Mouse (Mus musculus) stomach, embryonic 15.5 days (tissue): Measurements from ENCODE around the gene Cdc16. TPM values are rescaled to one million over a fixed set of nuclear protein-coding genes. Genes with fewer than 3 reads are reported as not detected.
A peak's percentile ranks its signal among the peaks of the same experiment; 100 is the strongest.
"Not testable (repeated sequence)": the region's sequence is repeated elsewhere in the genome, so short reads cannot be mapped to it uniquely, and the experiment has no call there.

Source experiments
- ATAC-seq: fragments of 200-750 bp; cut with Nextera tagmentation; 2 replicates; pipeline ENCODE4 v1.8.0; 2017; ENCODE audit warnings: low read depth, moderate number of reproducible peaks, moderate TSS enrichment; ENCODE audit not compliant: insufficient read depth, low FRiP score
- H3K27ac ChIP-seq: fragments of 300-500 bp; sonication (generic); 2 replicates; pipeline ENCODE4 v1.5.1; 2015; ENCODE audit warnings: mild to moderate bottlenecking, inconsistent platforms
- H3K27me3 ChIP-seq: fragments of 300-500 bp; sonication (generic); replicated peaks from 2 replicates; pipeline ENCODE4 v1.6.1; 2015; ENCODE audit warnings: inconsistent platforms
- H3K36me3 ChIP-seq: fragments of 300-500 bp; sonication (generic); 2 replicates; pipeline ENCODE4 v1.6.1; 2015; ENCODE audit warnings: inconsistent platforms
- H3K4me1 ChIP-seq: fragments of 300-500 bp; sonication (generic); 2 replicates; pipeline ENCODE4 v1.6.1; 2015; ENCODE audit warnings: inconsistent platforms
- H3K4me2 ChIP-seq: fragments of 300-500 bp; sonication (generic); 2 replicates; pipeline ENCODE4 v1.6.1; 2015; ENCODE audit warnings: mild to moderate bottlenecking, inconsistent platforms
- H3K4me3 ChIP-seq: fragments of 300-500 bp; sonication (generic); replicated peaks from 2 replicates; pipeline ENCODE4 v1.5.1; 2015; ENCODE audit warnings: inconsistent platforms
- H3K9ac ChIP-seq: fragments of 300-500 bp; sonication (generic); 2 replicates; pipeline ENCODE4 v1.6.1; 2015; ENCODE audit warnings: inconsistent platforms
- H3K9me3 ChIP-seq: fragments of 300-500 bp; sonication (generic); 2 replicates; pipeline ENCODE4 v1.6.1; 2016; ENCODE audit warnings: inconsistent platforms
- WGBS: fragments of 180-500 bp; shearing (Covaris S2); methylation state at CpG from one replicate; pipeline ENCODE4 v1.1.7; 2015; 5-methylcytosine and 5-hydroxymethylcytosine counted together
- polyA plus RNA-seq: library from polyadenylated mRNA; unstranded; fragments of >200 nt; fragmentation: Nextera tagmentation; extraction: Ambion mirVana; gene quantifications from 2 replicates; pipeline ENCODE4 v1.2.1, GENCODE M21; 2015

The Cdc16 gene
- polyA plus RNA-seq: 151 and 167 TPM in 2 replicates

DNA sequence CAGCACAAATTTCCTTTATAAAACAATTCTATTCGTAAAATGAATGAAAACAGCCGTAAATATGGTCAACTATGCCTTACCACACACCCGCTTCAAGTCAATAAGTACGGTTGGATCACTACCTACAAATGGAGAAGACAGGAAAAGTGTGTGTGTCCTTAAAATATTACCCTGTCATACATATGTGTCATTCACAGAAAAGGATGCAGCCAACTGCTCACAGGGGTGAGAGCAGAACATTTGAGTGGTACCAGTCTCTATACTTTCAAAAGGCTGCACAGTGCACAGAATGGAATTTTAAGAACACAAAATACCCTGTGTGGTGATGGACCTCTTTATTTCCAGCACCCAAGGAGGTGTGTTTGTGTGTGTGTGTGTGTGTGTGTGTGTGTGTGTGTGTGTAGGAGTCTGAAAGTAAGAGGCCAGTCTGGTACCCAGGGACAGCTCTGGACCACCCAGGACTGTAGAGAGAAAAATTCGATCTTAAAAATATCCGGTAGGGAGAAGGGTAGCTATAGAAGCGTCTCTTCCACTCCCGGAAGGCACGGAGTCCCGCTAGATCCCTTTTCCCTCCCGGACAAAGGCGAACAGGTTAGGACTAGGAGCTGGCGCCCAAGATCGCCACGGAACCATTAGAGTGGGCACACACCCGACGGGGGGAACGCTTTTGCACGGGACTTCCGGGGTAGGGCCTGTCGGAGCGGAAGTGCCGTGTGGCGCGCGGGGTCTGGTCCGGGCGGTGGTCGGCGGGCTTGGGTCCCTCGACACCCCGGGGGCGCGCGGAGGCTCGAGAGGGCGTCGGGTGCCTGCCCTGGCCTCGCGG, at the start of gene Cdc16:
Gene Cdc16, plus strand, starts transcription at position 695 of the 823 bp plus-strand sequence.
- Histone ChIP-seq H3K4me1 (peaks cover 8% of the 10 kb centered on the region; the same call in 1 of the 2 replicates), H3K9me3 (no peaks in the 10 kb centered on the region), H3K27me3 (no peaks in the 10 kb centered on the region), H3K36me3 (peaks cover 9% of the 10 kb centered on the region), H3K4me3 (peak within 1 kb of the TSS; percentile 98), H3K27ac (peak within 1 kb of the TSS; percentile 91), H3K9ac (peak within 1 kb of the TSS; percentile 93), H3K4me2 (peak within 1 kb of the TSS; percentile 71)
- 8% methylated on average over 40 of the region's 40 CpGs for WGBS
- ATAC-seq: peak; percentile 94

DNA sequence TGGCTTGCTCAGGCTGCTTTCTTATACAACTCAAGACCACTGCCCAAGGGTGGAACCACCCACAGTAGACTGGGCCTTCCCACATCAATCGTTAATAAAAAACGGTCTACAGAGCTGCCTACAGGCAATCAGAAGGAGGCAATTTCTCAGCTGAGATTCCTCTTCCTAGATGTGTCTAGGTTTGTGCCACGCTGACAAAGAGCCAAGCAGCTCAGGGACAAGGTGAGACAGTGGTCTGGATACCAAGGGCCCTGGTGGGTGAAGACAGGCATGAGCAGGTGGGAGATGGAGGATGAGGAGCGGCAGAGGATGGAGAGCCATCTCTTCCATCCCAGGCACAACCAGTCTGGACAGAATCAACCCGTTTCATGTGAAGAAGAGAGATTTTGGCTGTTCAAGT, 49.0 kb upstream of the Cdc16 start:
- H3K4me1 ChIP-seq: no peaks in the 10 kb centered on the region
- no peak overlapping the region for H3K4me3 ChIP-seq
- H3K9me3 ChIP-seq: no peaks in the 10 kb centered on the region
- no peak overlapping the region for H3K9ac ChIP-seq
- no peak overlapping the region for H3K27ac ChIP-seq
- no peaks in the 10 kb centered on the region for H3K27me3 ChIP-seq
- no peak for ATAC-seq
- no peak overlapping the region for H3K4me2 ChIP-seq
- 90% methylated on average over 5 of the region's 5 CpGs for WGBS
- no peaks in the 10 kb centered on the region for H3K36me3 ChIP-seq

DNA sequence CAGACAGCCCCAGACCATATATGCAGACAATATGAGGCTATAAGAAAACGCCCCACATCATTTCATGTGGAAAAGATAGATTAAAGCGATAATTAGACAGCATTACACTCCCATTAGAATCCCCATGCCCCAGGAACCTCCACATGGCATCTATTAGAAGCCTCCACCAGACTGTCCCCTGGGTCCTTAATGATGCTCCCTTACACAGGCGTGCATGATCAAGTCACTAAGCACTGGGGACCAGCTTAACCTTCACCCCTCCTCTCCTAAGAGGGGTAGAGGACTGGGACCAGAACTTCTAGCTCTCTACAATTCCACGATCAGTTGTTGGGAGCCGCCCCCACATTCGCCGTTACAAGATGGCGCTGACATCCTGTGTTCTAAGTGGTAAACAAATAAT, 38.5 kb upstream of the Cdc16 start:
- WGBS: 91% methylated on average over 8 of the region's 8 CpGs
- H3K4me1 ChIP-seq: no peaks in the 10 kb centered on the region
- H3K9me3 ChIP-seq: no peaks in the 10 kb centered on the region

DNA sequence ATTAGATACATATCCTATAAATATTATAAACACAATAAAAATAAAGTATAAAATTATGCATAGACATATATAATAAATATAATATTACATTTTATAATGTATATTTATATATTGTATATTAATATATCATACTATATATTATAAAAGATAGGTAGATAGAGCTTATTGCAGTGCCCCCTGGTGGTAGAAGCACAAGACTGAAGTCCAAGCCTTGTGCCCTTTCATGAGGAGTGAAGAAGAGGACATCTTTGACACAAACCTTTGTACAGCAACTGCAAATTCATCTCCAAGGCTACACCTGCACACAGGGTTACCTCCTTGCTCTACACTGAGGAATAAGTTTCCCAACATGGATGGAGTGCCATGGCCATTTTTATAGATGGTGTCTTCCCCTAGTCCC, 31.8 kb upstream of the Cdc16 start:
- no peaks in the 10 kb centered on the region for H3K36me3 ChIP-seq
- H3K27ac ChIP-seq: no peak overlapping the region
- ATAC-seq: no peak

More for the DNA sequence above, 38.5 kb upstream of the Cdc16 start:
- Histone ChIP-seq H3K27ac (no peak overlapping the region), H3K4me2 (no peak overlapping the region), H3K9ac (no peak overlapping the region), H3K27me3 (no peaks in the 10 kb centered on the region), H3K4me3 (no peak overlapping the region), H3K36me3 (no peaks in the 10 kb centered on the region)
- ATAC-seq: no peak

DNA sequence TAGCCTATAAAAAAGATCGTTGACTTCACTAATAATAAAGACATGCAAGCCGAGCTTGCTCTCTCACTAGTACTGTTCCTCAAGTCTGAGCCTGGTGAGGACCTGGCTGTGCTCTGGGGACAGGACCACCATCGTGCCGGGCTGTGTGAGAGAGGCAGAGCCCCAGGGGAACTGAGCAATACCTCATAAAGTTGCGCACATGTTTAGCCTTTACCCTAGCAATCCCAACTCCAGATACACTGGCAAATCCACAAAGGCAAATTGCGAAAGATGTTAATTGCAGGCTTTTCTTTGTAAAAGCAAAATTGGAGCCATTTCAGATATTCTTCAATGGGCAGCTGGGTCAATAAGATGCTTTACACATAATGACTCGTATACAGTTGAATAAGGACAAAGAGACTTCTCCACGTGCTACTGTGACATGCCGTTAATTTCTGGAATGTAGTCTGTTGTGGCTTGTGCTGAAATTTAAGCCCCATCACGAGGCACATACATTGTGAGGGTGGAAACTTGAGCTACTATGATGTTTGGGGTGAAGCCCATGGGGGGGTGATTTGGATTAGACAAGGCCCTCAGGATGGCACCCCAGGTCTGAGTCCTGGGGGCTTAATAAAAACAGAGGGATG, 29.9 kb upstream of the Cdc16 start:
- Histone ChIP-seq H3K4me2 (no peak overlapping the region), H3K9me3 (no peaks in the 10 kb centered on the region), H3K4me1 (no peaks in the 10 kb centered on the region), H3K27me3 (no peaks in the 10 kb centered on the region), H3K4me3 (no peak overlapping the region), H3K9ac (no peak overlapping the region), H3K27ac (no peak overlapping the region), H3K36me3 (no peaks in the 10 kb centered on the region)
- ATAC-seq: no peak
- 65% methylated on average over 10 of the region's 10 CpGs for WGBS

More for the DNA sequence above, 31.8 kb upstream of the Cdc16 start:
- H3K9me3 ChIP-seq: no peaks in the 10 kb centered on the region
- no peaks in the 10 kb centered on the region for H3K4me1 ChIP-seq
- no peak overlapping the region for H3K4me2 ChIP-seq
- H3K4me3 ChIP-seq: no peak overlapping the region
- no peak overlapping the region for H3K9ac ChIP-seq
- no peaks in the 10 kb centered on the region for H3K27me3 ChIP-seq

DNA sequence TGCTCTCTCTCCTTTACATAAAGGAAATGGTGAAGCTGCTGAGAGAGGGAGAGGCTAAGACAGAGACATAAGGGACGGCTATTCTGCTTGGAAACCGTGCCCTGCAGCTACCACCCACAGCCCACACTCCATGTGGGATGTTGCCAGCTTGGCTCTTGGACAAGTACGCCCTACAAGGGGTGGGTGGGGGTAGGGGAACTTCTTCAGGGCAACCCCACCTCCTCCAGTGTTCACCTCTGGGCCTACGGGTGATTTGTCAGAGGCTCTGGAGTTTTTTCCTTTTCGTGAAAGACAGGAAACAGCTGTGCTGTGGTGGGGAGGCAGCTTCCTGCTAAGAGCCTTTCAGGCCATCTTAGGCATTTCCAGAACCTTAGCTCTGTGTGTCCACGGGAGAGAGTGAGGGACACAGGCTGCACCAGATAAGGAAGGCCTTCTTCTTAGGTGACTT, 17.1 kb upstream of the Cdc16 start:
- H3K27ac ChIP-seq: peak overlapping the region; percentile 80
- H3K27me3 ChIP-seq: no peaks in the 10 kb centered on the region
- no peak overlapping the region for H3K4me3 ChIP-seq
- peak overlapping the region; percentile 21; the same call in 1 of the 2 replicates for H3K4me2 ChIP-seq
- WGBS: 14% methylated on average over 6 of the region's 6 CpGs
- H3K36me3 ChIP-seq: no peaks in the 10 kb centered on the region
- ATAC-seq: peak; percentile 56; the same call in 1 of the 2 replicates
- H3K9me3 ChIP-seq: no peaks in the 10 kb centered on the region
- H3K9ac ChIP-seq: no peak overlapping the region
- H3K4me1 ChIP-seq: 0 out of 2 replicates have a peak, but pooled peaks cover 5% of the 10 kb centered on the region

DNA sequence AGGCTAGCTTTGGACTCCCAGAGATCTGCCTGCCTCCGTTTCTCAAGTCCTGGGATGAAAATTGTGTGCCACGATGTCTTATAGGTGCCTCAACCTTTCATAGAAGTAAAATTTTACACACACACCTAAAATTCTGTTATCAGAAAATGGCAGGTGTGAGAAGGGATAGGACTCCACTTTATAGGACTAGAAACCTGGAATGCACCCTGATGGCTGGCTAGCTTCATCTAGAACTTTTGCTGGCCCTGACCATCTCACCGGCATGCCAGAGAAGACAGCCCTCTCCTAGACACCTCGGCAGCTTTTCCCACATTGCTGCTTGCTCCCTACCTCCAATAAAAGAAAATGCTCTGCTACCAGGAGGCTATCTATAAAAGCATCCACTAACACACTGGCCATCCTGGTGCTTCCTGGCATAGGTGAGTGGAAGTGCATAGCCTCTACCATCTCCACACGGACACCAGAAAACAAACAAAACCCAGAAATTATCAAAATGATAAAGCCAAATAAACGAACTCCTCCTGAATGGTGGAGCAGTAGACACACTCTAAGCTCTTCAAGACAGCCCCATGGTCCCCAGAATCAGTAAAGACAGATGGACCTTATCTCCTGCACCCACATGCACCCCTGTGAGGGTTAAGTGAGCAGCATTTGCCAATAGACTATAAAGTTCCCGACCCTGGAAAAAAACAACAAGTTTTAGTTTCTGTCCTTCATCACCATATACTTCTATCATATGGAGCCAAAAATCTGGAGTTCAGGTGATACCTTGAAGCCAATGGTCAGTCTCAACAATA, 16.5 kb upstream of the Cdc16 start:
- Histone ChIP-seq H3K9me3 (no peaks in the 10 kb centered on the region), H3K36me3 (no peaks in the 10 kb centered on the region), H3K27me3 (no peaks in the 10 kb centered on the region), H3K9ac (no peak overlapping the region), H3K4me3 (no peak overlapping the region), H3K4me2 (no peak overlapping the region), H3K27ac (peak overlapping the region; percentile 80), H3K4me1 (0 out of 2 replicates have a peak, but pooled peaks cover 5% of the 10 kb centered on the region)
- ATAC-seq: no peak; the same call in 1 of the 2 replicates
- WGBS: 70% methylated on average over 7 of the region's 7 CpGs

DNA sequence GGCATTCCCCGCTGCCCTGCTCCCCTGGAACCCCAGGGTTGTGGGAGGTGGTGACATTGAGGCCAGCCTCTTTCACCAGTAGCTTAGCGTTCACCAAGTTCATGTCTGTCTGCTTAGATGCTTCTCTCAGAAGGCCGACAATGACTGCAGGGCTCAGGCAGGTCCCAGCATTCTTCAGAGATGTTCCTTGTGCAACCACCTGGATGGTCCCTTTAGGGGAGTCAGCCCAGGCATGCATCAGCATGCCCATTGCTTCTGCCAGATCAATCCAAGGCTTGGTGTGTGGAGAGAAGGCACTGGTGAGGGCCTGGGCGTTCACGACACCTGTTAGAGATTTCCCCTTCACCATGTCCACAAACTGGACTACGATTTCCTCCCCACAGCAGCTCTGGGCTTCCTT, 11.3 kb upstream of the Cdc16 start:
- H3K4me2 ChIP-seq, H3K4me3 ChIP-seq, H3K9me3 ChIP-seq, H3K27ac ChIP-seq, H3K9ac ChIP-seq, H3K4me1 ChIP-seq, ATAC-seq, H3K27me3 ChIP-seq, H3K36me3 ChIP-seq: not testable (repeated sequence)
- 82% methylated on average over 5 of the region's 6 CpGs for WGBS

DNA sequence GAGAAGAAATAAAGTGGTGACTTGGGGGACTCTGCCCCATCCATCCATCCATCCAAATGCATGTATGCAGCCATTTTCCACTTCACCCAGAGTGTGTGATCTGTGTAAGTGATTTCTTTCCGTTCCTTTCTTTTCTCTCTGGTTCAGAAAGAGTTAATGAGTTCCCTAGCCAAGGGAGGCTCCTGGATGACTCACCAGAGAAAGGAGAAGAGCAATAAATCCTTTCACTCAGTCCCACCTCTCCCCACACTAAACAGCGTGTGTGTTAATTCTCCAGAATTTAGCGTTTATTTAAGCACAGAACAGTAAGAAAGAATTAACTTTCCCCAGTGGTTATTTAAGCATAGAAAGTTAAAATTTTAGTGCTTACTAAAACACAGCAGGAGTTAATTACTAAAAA, 9.8 kb upstream of the Cdc16 start:
- H3K4me3 ChIP-seq: no peak overlapping the region
- H3K27me3 ChIP-seq: no peaks in the 10 kb centered on the region
- H3K9ac ChIP-seq: no peak overlapping the region
- H3K36me3 ChIP-seq: no peaks in the 10 kb centered on the region
- no peaks in the 10 kb centered on the region for H3K9me3 ChIP-seq
- peak overlapping the region; percentile 49; the same call in 1 of the 2 replicates for H3K27ac ChIP-seq
- 5% methylated on average over 3 of the region's 3 CpGs for WGBS
- H3K4me1 ChIP-seq: no peaks in the 10 kb centered on the region
- ATAC-seq: no peak; the same call in 1 of the 2 replicates
- H3K4me2 ChIP-seq: no peak overlapping the region

DNA sequence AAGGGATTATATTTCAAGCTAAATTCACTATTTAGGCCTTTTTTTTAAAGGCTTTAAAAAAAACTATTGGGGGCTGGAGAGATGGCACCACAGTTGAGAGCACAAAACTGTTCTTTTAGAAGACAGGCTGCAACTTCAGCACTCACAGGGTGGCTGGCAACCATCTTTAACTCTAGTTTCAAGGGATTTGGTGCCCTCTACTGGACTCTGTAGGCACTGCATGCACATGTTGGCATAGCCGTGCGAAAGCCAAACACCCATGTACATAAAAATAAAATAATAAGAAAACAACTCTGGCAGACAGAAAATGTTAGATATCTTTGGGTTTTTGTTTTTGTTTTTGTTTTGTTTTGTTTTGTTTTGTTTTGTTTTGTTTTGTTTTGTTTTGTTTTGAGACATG, 3.8 kb upstream of the Cdc16 start:
- H3K27me3 ChIP-seq: no peaks in the 10 kb centered on the region
- no peak overlapping the region for H3K4me3 ChIP-seq
- no peak overlapping the region for H3K9ac ChIP-seq
- ATAC-seq: no peak
- WGBS: 26% methylated on average over 2 of the region's 2 CpGs
- H3K9me3 ChIP-seq: no peaks in the 10 kb centered on the region
- H3K36me3 ChIP-seq: no peaks in the 10 kb centered on the region
- no peak overlapping the region for H3K27ac ChIP-seq
- H3K4me2 ChIP-seq: no peak overlapping the region
- H3K4me1 ChIP-seq: peaks cover 3% of the 10 kb centered on the region; the same call in 1 of the 2 replicates

DNA sequence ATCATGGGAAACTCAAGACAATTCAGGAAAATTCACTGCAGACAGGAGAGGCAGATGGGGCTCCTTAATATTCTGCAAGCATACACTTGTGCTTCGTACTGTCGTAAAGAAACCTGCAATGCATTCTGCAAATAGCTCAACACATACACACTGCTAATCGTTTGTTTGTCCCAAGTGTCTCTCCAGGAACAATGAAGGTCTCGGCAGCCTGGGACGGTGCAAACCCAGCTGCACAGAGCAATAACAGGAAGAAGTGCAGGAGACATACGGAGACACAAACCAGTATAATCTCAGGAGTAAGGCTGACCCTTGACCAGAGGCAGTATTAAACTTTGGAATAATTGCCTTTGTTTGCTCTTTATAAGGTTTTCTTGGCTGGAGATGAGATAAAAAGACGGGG, 996 bp upstream of the Cdc16 start:
- H3K36me3 ChIP-seq: peaks cover 5% of the 10 kb centered on the region; the same call in 1 of the 2 replicates
- H3K4me2 ChIP-seq: no peak overlapping the region
- H3K4me1 ChIP-seq: peaks cover 8% of the 10 kb centered on the region; the same call in 1 of the 2 replicates
- H3K4me3 ChIP-seq: no peak overlapping the region
- 57% methylated on average over 7 of the region's 7 CpGs for WGBS
- no peak for ATAC-seq
- no peaks in the 10 kb centered on the region for H3K27me3 ChIP-seq
- no peak overlapping the region for H3K9ac ChIP-seq
- H3K9me3 ChIP-seq: no peaks in the 10 kb centered on the region
- no peak overlapping the region for H3K27ac ChIP-seq
